Mouse (Mus musculus): ENCODE results near the gene Vkorc1.

DNA sequence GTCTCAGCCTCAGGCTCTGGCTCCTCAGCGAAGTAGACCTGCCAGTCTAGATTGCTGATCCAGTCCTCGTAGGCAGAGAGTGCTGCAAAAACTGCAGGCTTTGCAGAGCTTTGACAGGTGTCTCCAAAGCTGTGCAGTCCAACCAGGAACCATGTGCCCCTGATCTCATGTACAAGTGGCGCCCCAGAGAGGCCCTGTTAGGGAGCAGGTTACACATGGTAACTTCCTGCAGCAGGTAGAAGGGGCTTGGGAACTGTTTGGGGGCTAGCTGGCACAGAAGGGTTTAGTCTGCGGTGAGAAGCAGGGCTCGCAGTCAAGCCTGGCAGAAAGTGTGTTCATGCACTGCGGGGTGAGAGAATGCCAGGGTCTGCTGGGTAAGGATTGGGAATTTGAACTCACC lies 8.9 kb downstream of the Vkorc1 start:
- no peak for TF ChIP-seq CHD2 (IDR thresholded peaks at IDR 0.05; ENCODE audit: low read depth, low read length)
- TF ChIP-seq ZNF384 (IDR thresholded peaks at IDR 0.05; ENCODE audit: low read depth, low read length) = no peak
